Mouse (Mus musculus) heart, embryonic 11.5 days (tissue): Measurements from ENCODE around the gene Arid5a. TPM values are rescaled to one million over a fixed set of nuclear protein-coding genes. Genes with fewer than 3 reads are reported as not detected.

Experiments
- ATAC-seq: fragments of 200-750 bp; cut with Nextera tagmentation; replicated peaks from 2 replicates; pipeline ENCODE4 v1.8.0; 2017; ENCODE audit warnings: moderate library complexity; ENCODE audit not compliant: insufficient number of reproducible peaks, low FRiP score, low TSS enrichment
- H3K27ac ChIP-seq: fragments of 300-500 bp; sonication (generic); 2 replicates; pipeline ENCODE4 v1.5.1; 2014; ENCODE audit warnings: mild to moderate bottlenecking, low read depth, low read length
- H3K27me3 ChIP-seq: fragments of 300-500 bp; sonication (generic); 2 replicates; pipeline ENCODE4 v1.6.1; 2014; ENCODE audit warnings: mild to moderate bottlenecking, low read length, mixed read lengths; ENCODE audit not compliant: control insufficient read depth, insufficient read depth
- H3K36me3 ChIP-seq: fragments of 300-500 bp; sonication (generic); 2 replicates; pipeline ENCODE4 v1.6.1; 2014; ENCODE audit warnings: mild to moderate bottlenecking, low read length, moderate library complexity, mixed read lengths; ENCODE audit not compliant: control insufficient read depth, insufficient read depth
- H3K4me1 ChIP-seq: fragments of 300-500 bp; sonication (generic); 2 replicates; pipeline ENCODE4 v1.6.1; 2014; ENCODE audit warnings: low read length; ENCODE audit not compliant: control insufficient read depth, insufficient read depth
- H3K4me2 ChIP-seq: fragments of 300-500 bp; sonication (generic); 2 replicates; pipeline ENCODE4 v1.6.1; 2014; ENCODE audit warnings: mild to moderate bottlenecking, moderate library complexity
- H3K4me3 ChIP-seq: fragments of 300-500 bp; sonication (generic); 2 replicates; pipeline ENCODE4 v1.5.1; 2014; ENCODE audit warnings: low read depth, low read length
- H3K9ac ChIP-seq: fragments of 300-500 bp; sonication (generic); 2 replicates; pipeline ENCODE4 v1.6.1; 2014; ENCODE audit warnings: mild to moderate bottlenecking, low read depth, low read length, moderate library complexity
- H3K9me3 ChIP-seq: fragments of 300-500 bp; sonication (generic); replicated peaks from 2 replicates; pipeline ENCODE4 v1.6.1; 2016; ENCODE audit warnings: low read length; ENCODE audit not compliant: control insufficient read depth
- WGBS: fragments of 180-500 bp; shearing (Covaris S2); extraction: QIAGEN DNeasy Blood & Tissue Kit; methylation state at CpG from one replicate; pipeline ENCODE4 v1.1.7; 2014; ENCODE audit not compliant: insufficient replicate concordance; 5-methylcytosine and 5-hydroxymethylcytosine counted together
- polyA plus RNA-seq: library from polyadenylated mRNA; unstranded; fragments of >200 nt; fragmentation: Nextera tagmentation; extraction: Ambion mirVana; gene quantifications from 2 replicates; pipeline ENCODE4 v1.2.1, GENCODE M21; 2014

The Arid5a gene
- polyA plus RNA-seq, 1 experiment from 2014 or later: 5.6 TPM

GRCm38 (mm10) chr1:36269121-36269795, 38.3 kb upstream of the Arid5a start:
- H3K9ac ChIP-seq: no peak overlapping the region
- H3K27me3 ChIP-seq: peaks cover 11% of the 10 kb centered on the region; the same call in 1 of the 2 replicates
- 31% methylated on average over 54 of the region's 54 CpGs for WGBS
- H3K27ac ChIP-seq: no peak overlapping the region
- H3K4me1 ChIP-seq: peaks cover 43% of the 10 kb centered on the region
- H3K36me3 ChIP-seq: no peaks in the 10 kb centered on the region
- ATAC-seq: no peak
- H3K9me3 ChIP-seq: no peaks in the 10 kb centered on the region
- peak overlapping the region; percentile 57 for H3K4me2 ChIP-seq
- H3K4me3 ChIP-seq: peak overlapping the region; percentile 20; the same call in 1 of the 2 replicates

GRCm38 (mm10) chr1:36270666-36271065, 36.9 kb upstream of the Arid5a start:
- 0 out of 2 replicates have a peak overlapping the region, but pooled peaks have one; percentile 3 for H3K4me2 ChIP-seq
- H3K4me1 ChIP-seq: peaks cover 43% of the 10 kb centered on the region
- no peak overlapping the region for H3K4me3 ChIP-seq
- ATAC-seq: peak; percentile 54; the same call in 1 of the 2 replicates
- no peak overlapping the region for H3K9ac ChIP-seq
- 43% methylated on average over 3 of the region's 3 CpGs for WGBS
- no peaks in the 10 kb centered on the region for H3K36me3 ChIP-seq
- peaks cover 11% of the 10 kb centered on the region; the same call in 1 of the 2 replicates for H3K27me3 ChIP-seq
- H3K27ac ChIP-seq: peak overlapping the region; percentile 2; the same call in 1 of the 2 replicates
- H3K9me3 ChIP-seq: no peaks in the 10 kb centered on the region

- peaks cover 43% of the 10 kb centered on the region for H3K4me1 ChIP-seq
- no peak overlapping the region for H3K4me2 ChIP-seq
- H3K36me3 ChIP-seq: no peaks in the 10 kb centered on the region
- H3K4me3 ChIP-seq: no peak overlapping the region
- no peak for ATAC-seq
- peaks cover 11% of the 10 kb centered on the region; the same call in 1 of the 2 replicates for H3K27me3 ChIP-seq
- peak overlapping the region; percentile 2; the same call in 1 of the 2 replicates for H3K27ac ChIP-seq
- no peaks in the 10 kb centered on the region for H3K9me3 ChIP-seq
- H3K9ac ChIP-seq: no peak overlapping the region
- WGBS: 71% methylated on average over 8 of the region's 8 CpGs
Observed at GRCm38 (mm10) chr1:36271516-36272230, 35.9 kb upstream of the Arid5a start.

- ATAC-seq: 0 out of 2 replicates have a peak, but pooled peaks have one; percentile 27
- Histone ChIP-seq H3K4me2 (no peak overlapping the region), H3K4me3 (no peak overlapping the region), H3K9me3 (no peaks in the 10 kb centered on the region), H3K36me3 (no peaks in the 10 kb centered on the region), H3K27ac (no peak overlapping the region), H3K4me1 (peaks cover 43% of the 10 kb centered on the region), H3K9ac (no peak overlapping the region), H3K27me3 (peaks cover 11% of the 10 kb centered on the region; the same call in 1 of the 2 replicates)
- 48% methylated on average over 5 of the region's 5 CpGs for WGBS
Observed at GRCm38 (mm10) chr1:36272546-36272945, 35.0 kb upstream of the Arid5a start.

GRCm38 (mm10) chr1:36273288-36273687, 34.2 kb upstream of the Arid5a start:
- WGBS: 7% methylated on average over 9 of the region's 9 CpGs
- no peaks in the 10 kb centered on the region for H3K36me3 ChIP-seq
- H3K4me1 ChIP-seq: peaks cover 43% of the 10 kb centered on the region
- H3K9me3 ChIP-seq: no peaks in the 10 kb centered on the region
- peaks cover 11% of the 10 kb centered on the region; the same call in 1 of the 2 replicates for H3K27me3 ChIP-seq
- H3K27ac ChIP-seq: peak overlapping the region; percentile 47; the same call in 1 of the 2 replicates
- no peak overlapping the region for H3K9ac ChIP-seq
- H3K4me3 ChIP-seq: no peak overlapping the region
- ATAC-seq: no peak
- H3K4me2 ChIP-seq: peak overlapping the region; percentile 44

- Histone ChIP-seq H3K9me3 (no peaks in the 10 kb centered on the region), H3K9ac (no peak within 1 kb of the TSS), H3K4me2 (peak within 1 kb of the TSS; percentile 44), H3K27ac (peak within 1 kb of the TSS; percentile 4; the same call in 1 of the 2 replicates), H3K4me3 (no peak within 1 kb of the TSS), H3K36me3 (no peaks in the 10 kb centered on the region), H3K4me1 (peaks cover 37% of the 10 kb centered on the region), H3K27me3 (no peaks in the 10 kb centered on the region)
- WGBS: 78% methylated on average over 5 of the region's 5 CpGs
- ATAC-seq: no peak
Observed at GRCm38 (mm10) chr1:36274455-36274854, 33.1 kb upstream of the Arid5a start, which contains the start of gene Neurl3. Gene Neurl3, minus strand, starts transcription at chr1:36274679.

GRCm38 (mm10) chr1:36275635-36276389, 31.7 kb upstream of the Arid5a start:
- Histone ChIP-seq H3K27me3 (no peaks in the 10 kb centered on the region), H3K27ac (no peak overlapping the region), H3K4me2 (no peak overlapping the region), H3K36me3 (no peaks in the 10 kb centered on the region), H3K4me1 (peaks cover 30% of the 10 kb centered on the region), H3K9ac (no peak overlapping the region), H3K9me3 (no peaks in the 10 kb centered on the region), H3K4me3 (no peak overlapping the region)
- no peak for ATAC-seq
- WGBS: 74% methylated on average over 13 of the region's 13 CpGs
